Mouse (Mus musculus): ENCODE results near the gene Cpsf4l.

DNA sequence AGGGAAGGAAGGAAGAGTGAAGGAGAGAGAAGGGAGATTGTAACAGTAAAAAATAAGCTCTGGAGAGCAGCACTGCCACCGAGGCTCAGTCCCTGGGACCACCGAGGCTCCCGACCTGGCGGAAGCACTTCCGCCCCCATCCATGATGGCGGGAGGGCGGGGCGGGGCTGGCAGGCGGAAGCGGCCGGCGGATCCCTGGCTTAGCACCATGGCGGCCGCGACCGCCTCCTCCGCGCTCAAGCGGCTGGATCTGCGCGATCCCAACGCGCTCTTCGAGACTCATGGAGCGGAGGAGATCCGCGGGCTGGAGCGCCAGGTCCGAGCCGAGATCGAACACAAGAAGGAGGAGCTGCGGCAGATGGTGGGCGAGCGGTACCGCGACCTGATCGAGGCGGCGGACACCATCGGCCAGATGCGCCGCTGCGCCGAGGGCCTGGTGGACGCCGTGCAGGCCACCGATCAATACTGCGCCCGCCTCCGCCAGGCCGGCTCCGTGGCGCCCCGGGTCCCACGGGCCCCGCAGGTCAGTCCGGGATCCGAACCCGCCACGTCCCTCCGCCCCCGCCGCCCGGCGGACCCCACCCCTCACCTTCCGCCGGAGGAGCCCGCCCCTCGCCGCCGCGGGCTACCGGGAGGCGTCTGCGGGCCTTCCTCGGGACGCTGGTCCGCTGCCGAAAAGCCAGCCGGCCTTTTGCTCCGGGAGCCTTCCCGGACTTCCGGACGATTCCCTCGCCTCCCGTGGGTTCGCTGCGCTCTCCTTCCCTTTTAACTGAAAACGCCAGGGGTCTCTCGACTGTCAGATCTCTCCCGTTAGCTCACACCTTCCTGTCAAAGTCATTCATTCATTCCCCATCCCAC, 60.2 kb downstream of the Cpsf4l start, which contains the start of gene Slc39a11:
- TF ChIP-seq HCFC1 (IDR thresholded peaks at IDR 0.05; ENCODE audit: borderline replicate concordance, insufficient read depth, low read length) (peak; percentile 74; the same call in 1 of the 2 replicates), MAFK (IDR thresholded peaks at IDR 0.05; ENCODE audit: insufficient read depth, low read depth, low read length) (no peak)
